Mouse (Mus musculus): ENCODE measurements around the gene Cir1. TPM values are rescaled to one million over a fixed set of nuclear protein-coding genes. Genes with fewer than 3 reads are reported as not detected.

The Cir1 gene
- polyA plus RNA-seq (2015; fragmentation: Nextera tagmentation; extraction: Ambion mirVana), result 23.1 and 26.9 TPM in 2 replicates

GRCm38 (mm10) chr2:73312152-73313116, at the start of gene Cir1, which contains the start of gene Scrn3:
Gene Cir1, minus strand, starts transcription at chr2:73312701.
Gene Scrn3, plus strand, starts transcription at chr2:73312601.
- Histone ChIP-seq H3K27ac (replicated peaks) (peak within 1 kb of the TSS; percentile 86), H3K4me3 (replicated peaks) (peak within 1 kb of the TSS; percentile 85), H3K9me3 (replicated peaks) (no peaks in the 10 kb centered on the region), H3K4me1 (peaks cover 15% of the 10 kb centered on the region), H3K9ac (replicated peaks) (peak within 1 kb of the TSS; percentile 67), H3K36me3 (peaks cover 21% of the 10 kb centered on the region), H3K4me2 (peak within 1 kb of the TSS; percentile 67), H3K27me3 (replicated peaks) (no peaks in the 10 kb centered on the region)
- ATAC-seq (ENCODE audit: low FRiP score), result peak; percentile 98
- WGBS, result under 1% methylated on average over 64 of the region's 64 CpGs

- no peaks in the 10 kb centered on the region for H3K9me3 ChIP-seq (replicated peaks)
- 84% methylated on average over 2 of the region's 2 CpGs for WGBS
- H3K4me1 ChIP-seq, result no peaks in the 10 kb centered on the region
- no peak overlapping the region for H3K4me3 ChIP-seq (replicated peaks)
- H3K9ac ChIP-seq (replicated peaks), result no peak overlapping the region
- H3K36me3 ChIP-seq, result peaks cover 28% of the 10 kb centered on the region
- no peak overlapping the region for H3K27ac ChIP-seq (replicated peaks)
- ATAC-seq (ENCODE audit: low FRiP score), result no peak
- no peak overlapping the region for H3K4me2 ChIP-seq
- H3K27me3 ChIP-seq (replicated peaks), result no peaks in the 10 kb centered on the region
Measured at GRCm38 (mm10) chr2:73360536-73360935, 48.0 kb upstream of the Cir1 start.

DNA sequence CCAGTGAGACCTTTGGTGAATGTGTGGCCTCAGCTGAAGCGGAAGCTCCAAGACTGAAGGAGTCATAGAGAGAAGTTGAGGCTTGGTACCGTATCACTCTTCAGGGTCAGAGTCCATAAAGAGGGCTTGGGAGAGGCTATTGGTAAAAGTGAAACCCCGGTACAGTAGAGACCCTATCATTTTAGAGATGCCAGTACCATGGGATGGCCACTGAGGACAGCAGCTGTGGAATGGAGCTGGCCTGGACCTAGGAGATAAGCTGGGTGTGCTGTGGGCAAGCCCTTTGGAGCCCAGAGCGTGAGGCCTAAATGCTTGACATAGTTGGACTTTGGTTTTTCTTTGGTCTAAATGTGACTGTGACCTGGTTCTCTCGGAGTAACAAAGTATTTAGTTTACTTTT, 47.4 kb upstream of the Cir1 start:
- Histone ChIP-seq H3K4me2 (no peak overlapping the region), H3K9ac (replicated peaks) (no peak overlapping the region), H3K27ac (replicated peaks) (no peak overlapping the region), H3K36me3 (peaks cover 30% of the 10 kb centered on the region), H3K4me3 (replicated peaks) (no peak overlapping the region), H3K4me1 (no peaks in the 10 kb centered on the region), H3K9me3 (replicated peaks) (no peaks in the 10 kb centered on the region), H3K27me3 (replicated peaks) (no peaks in the 10 kb centered on the region)
- 97% methylated on average over 5 of the region's 5 CpGs for WGBS
- no peak for ATAC-seq (ENCODE audit: low FRiP score)

DNA sequence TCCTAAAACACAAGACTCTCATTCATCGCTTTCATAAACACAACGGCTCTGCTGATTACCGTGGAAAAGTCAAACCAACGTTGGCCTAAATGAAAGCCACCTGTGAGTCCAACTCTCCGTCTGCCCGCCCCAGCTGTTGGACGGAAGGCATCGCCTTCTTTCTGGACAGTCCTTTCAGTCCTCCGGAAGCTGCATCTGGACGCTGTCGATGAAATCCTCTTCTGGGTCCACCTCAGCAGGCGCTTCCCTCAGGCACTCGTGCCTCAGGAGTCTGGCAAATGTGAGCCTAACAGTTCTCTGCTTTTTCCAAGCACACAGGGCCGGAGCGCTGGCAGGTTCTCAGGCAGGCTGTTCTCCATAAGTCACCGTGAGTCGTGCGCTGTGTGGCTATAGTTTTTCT, 44.5 kb upstream of the Cir1 start:
- no peak for ATAC-seq (ENCODE audit: low FRiP score)
- Histone ChIP-seq H3K9ac (replicated peaks) (no peak overlapping the region), H3K27ac (replicated peaks) (no peak overlapping the region), H3K36me3 (peaks cover 21% of the 10 kb centered on the region), H3K9me3 (replicated peaks) (no peaks in the 10 kb centered on the region), H3K4me3 (replicated peaks) (no peak overlapping the region), H3K4me2 (no peak overlapping the region), H3K4me1 (no peaks in the 10 kb centered on the region), H3K27me3 (replicated peaks) (no peaks in the 10 kb centered on the region)
- 79% methylated on average over 18 of the region's 18 CpGs for WGBS

DNA sequence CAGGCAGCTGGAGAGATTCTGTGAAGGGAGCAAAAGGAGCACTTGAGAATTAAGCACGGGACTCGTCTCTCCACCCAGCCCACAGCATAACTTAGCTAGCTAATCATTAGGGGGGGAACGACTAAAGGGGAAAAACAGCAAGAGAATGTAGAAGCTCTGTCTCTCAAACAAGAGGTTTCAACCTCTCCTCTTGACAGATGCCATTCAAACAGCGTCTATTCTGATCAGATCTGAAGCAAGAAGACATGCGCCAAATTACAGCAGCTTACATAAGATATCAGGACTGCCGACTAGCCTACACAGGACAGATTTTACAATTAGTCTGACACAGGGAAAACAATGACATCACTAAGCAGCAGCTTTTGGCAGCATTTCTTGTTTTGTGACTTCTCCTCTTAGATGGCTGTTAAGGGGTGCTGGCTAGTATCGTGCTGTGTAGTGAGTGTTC, 39.5 kb upstream of the Cir1 start:
- no peak overlapping the region for H3K27ac ChIP-seq (replicated peaks)
- no peak overlapping the region for H3K4me3 ChIP-seq (replicated peaks)
- peaks cover 13% of the 10 kb centered on the region for H3K36me3 ChIP-seq
- H3K9ac ChIP-seq (replicated peaks), result no peak overlapping the region
- no peaks in the 10 kb centered on the region for H3K27me3 ChIP-seq (replicated peaks)
- ATAC-seq (ENCODE audit: low FRiP score), result no peak
- 0 out of 2 replicates have a peak, but pooled peaks cover 3% of the 10 kb centered on the region for H3K4me1 ChIP-seq
- no peak overlapping the region for H3K4me2 ChIP-seq
- H3K9me3 ChIP-seq (replicated peaks), result no peaks in the 10 kb centered on the region
- WGBS, result 59% methylated on average over 7 of the region's 7 CpGs

- H3K27ac ChIP-seq (replicated peaks), result no peak overlapping the region
- no peaks in the 10 kb centered on the region for H3K27me3 ChIP-seq (replicated peaks)
- no peak for ATAC-seq (ENCODE audit: low FRiP score)
- H3K4me3 ChIP-seq (replicated peaks), result no peak overlapping the region
- H3K9ac ChIP-seq (replicated peaks), result no peak overlapping the region
- H3K9me3 ChIP-seq (replicated peaks), result no peaks in the 10 kb centered on the region
- H3K4me1 ChIP-seq, result 0 out of 2 replicates have a peak, but pooled peaks cover 3% of the 10 kb centered on the region
- 56% methylated on average over 5 of the region's 5 CpGs for WGBS
- no peak overlapping the region for H3K4me2 ChIP-seq
- H3K36me3 ChIP-seq, result peaks cover 8% of the 10 kb centered on the region
Measured at GRCm38 (mm10) chr2:73351496-73351895, 39.0 kb upstream of the Cir1 start.

DNA sequence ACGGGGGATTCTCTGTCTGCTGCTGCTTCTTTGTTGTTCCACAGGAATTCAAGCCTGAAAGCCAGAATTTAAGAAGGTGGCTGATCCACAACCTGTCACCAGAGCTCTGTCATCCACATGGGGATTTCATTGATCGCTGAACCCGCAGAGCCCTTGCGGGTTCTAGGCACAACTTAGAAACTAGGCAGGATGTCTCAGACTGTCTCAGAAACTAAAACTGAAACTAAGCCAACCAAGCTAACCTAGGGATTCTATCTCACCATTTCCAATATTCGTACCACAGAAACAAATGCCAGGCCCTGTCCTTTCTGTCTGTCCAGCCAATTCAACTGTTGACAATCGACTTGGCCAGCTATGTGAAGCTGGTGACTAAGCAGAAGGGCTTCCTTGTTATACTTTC, 35.7 kb upstream of the Cir1 start:
- H3K27me3 ChIP-seq (replicated peaks), result no peaks in the 10 kb centered on the region
- no peaks in the 10 kb centered on the region for H3K9me3 ChIP-seq (replicated peaks)
- WGBS, result 90% methylated on average over 6 of the region's 6 CpGs
- no peak overlapping the region for H3K9ac ChIP-seq (replicated peaks)
- no peak overlapping the region for H3K27ac ChIP-seq (replicated peaks)
- H3K4me3 ChIP-seq (replicated peaks), result no peak overlapping the region
- no peaks in the 10 kb centered on the region for H3K36me3 ChIP-seq
- H3K4me1 ChIP-seq, result 0 out of 2 replicates have a peak, but pooled peaks cover 3% of the 10 kb centered on the region
- ATAC-seq (ENCODE audit: low FRiP score), result no peak
- no peak overlapping the region for H3K4me2 ChIP-seq

GRCm38 (mm10) chr2:73347766-73348165, 35.3 kb upstream of the Cir1 start:
- Histone ChIP-seq H3K9ac (replicated peaks) (no peak overlapping the region), H3K27ac (replicated peaks) (no peak overlapping the region), H3K4me3 (replicated peaks) (no peak overlapping the region), H3K9me3 (replicated peaks) (no peaks in the 10 kb centered on the region), H3K4me2 (no peak overlapping the region), H3K27me3 (replicated peaks) (no peaks in the 10 kb centered on the region), H3K4me1 (0 out of 2 replicates have a peak, but pooled peaks cover 3% of the 10 kb centered on the region), H3K36me3 (no peaks in the 10 kb centered on the region)
- ATAC-seq (ENCODE audit: low FRiP score), result no peak
- WGBS, result 58% methylated on average over 9 of the region's 9 CpGs

DNA sequence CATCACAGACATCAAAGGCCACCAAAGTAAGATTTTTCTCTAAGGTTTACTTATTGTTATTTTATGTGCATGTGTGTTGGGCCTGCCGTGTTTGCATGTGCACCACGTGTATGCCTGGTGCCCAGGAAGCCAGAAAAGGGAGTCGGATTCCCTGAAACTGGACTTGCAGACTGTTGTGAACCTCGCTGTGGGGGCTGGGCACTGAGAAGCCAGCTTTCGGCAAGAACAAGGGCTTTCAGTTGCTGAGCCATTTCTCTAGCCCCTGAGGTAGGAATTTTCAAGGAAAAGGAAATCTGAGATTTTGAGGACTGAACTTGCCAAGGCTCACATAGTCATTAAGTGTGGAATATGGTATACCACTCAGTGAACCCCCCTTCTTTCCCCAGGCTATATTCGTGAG, 34.6 kb upstream of the Cir1 start:
- 0 out of 2 replicates have a peak, but pooled peaks cover 3% of the 10 kb centered on the region for H3K4me1 ChIP-seq
- H3K9ac ChIP-seq (replicated peaks), result no peak overlapping the region
- no peaks in the 10 kb centered on the region for H3K36me3 ChIP-seq
- H3K9me3 ChIP-seq (replicated peaks), result no peaks in the 10 kb centered on the region
- 69% methylated on average over 6 of the region's 6 CpGs for WGBS
- H3K4me2 ChIP-seq, result no peak overlapping the region
- H3K27ac ChIP-seq (replicated peaks), result no peak overlapping the region
- ATAC-seq (ENCODE audit: low FRiP score), result no peak
- H3K4me3 ChIP-seq (replicated peaks), result no peak overlapping the region
- no peaks in the 10 kb centered on the region for H3K27me3 ChIP-seq (replicated peaks)

GRCm38 (mm10) chr2:73346345-73347086, 34.0 kb upstream of the Cir1 start:
- no peak overlapping the region for H3K4me3 ChIP-seq (replicated peaks)
- 0 out of 2 replicates have a peak, but pooled peaks cover 3% of the 10 kb centered on the region for H3K4me1 ChIP-seq
- H3K27me3 ChIP-seq (replicated peaks), result no peaks in the 10 kb centered on the region
- no peak overlapping the region for H3K27ac ChIP-seq (replicated peaks)
- no peak overlapping the region for H3K9ac ChIP-seq (replicated peaks)
- no peaks in the 10 kb centered on the region for H3K9me3 ChIP-seq (replicated peaks)
- H3K36me3 ChIP-seq, result no peaks in the 10 kb centered on the region
- 54% methylated on average over 13 of the region's 13 CpGs for WGBS
- H3K4me2 ChIP-seq, result no peak overlapping the region
- no peak for ATAC-seq (ENCODE audit: low FRiP score)

GRCm38 (mm10) chr2:73345204-73345603, 32.7 kb upstream of the Cir1 start:
- H3K4me2 ChIP-seq, result no peak overlapping the region
- no peaks in the 10 kb centered on the region for H3K9me3 ChIP-seq (replicated peaks)
- H3K36me3 ChIP-seq, result no peaks in the 10 kb centered on the region
- no peak overlapping the region for H3K4me3 ChIP-seq (replicated peaks)
- no peak for ATAC-seq (ENCODE audit: low FRiP score)
- no peak overlapping the region for H3K27ac ChIP-seq (replicated peaks)
- 0 out of 2 replicates have a peak, but pooled peaks cover 3% of the 10 kb centered on the region for H3K4me1 ChIP-seq
- WGBS, result 90% methylated on average over 4 of the region's 4 CpGs
- H3K27me3 ChIP-seq (replicated peaks), result no peaks in the 10 kb centered on the region
- H3K9ac ChIP-seq (replicated peaks), result no peak overlapping the region

All from neural tube, embryonic 15.5 days (tissue).